Mouse (Mus musculus) NIH3T3 (cell line): Measurements from ENCODE around the gene Rnf168.

Experiments
- DNase-seq: peaks from one replicate; pipeline ENCODE4 v3.0.0-alpha.2; 2012; ENCODE audit warnings: low read depth

Rnf168 gene

GRCm38 (mm10) chr16:32316601-32317000, 39.3 kb downstream of the Rnf168 start:
- DNase-seq = no peak

GRCm38 (mm10) chr16:32323953-32324352, 46.7 kb downstream of the Rnf168 start:
- DNase-seq = no peak

GRCm38 (mm10) chr16:32330876-32331670, 53.8 kb downstream of the Rnf168 start:
- DNase-seq = peak; percentile 17

GRCm38 (mm10) chr16:32332040-32332555, 54.8 kb downstream of the Rnf168 start, which contains the start of gene Ubxn7:
Gene Ubxn7, plus strand, starts transcription at chr16:32332257.
- DNase-seq = peak; percentile 99

GRCm38 (mm10) chr16:32332556-32333511, 55.6 kb downstream of the Rnf168 start:
- DNase-seq = peak; percentile 75

- DNase-seq = no peak
These were observed 57.9 kb downstream of the Rnf168 start for GRCm38 (mm10) chr16:32335146-32335545.

GRCm38 (mm10) chr16:32336026-32336780, 58.9 kb downstream of the Rnf168 start:
- DNase-seq = no peak

GRCm38 (mm10) chr16:32337001-32337400, 59.7 kb downstream of the Rnf168 start:
- DNase-seq = no peak

GRCm38 (mm10) chr16:32340451-32340850, 63.2 kb downstream of the Rnf168 start:
- no peak for DNase-seq

- peak; percentile 13 for DNase-seq
These were observed 68.3 kb downstream of the Rnf168 start for GRCm38 (mm10) chr16:32345521-32345920.

GRCm38 (mm10) chr16:32350776-32351175, 73.5 kb downstream of the Rnf168 start:
- no peak for DNase-seq
